Comparison of ENCODE assay signal across 17 mouse cellular contexts in genomic region chr8:95424682-95425081, GRCm38 (mm10). TPM values are rescaled to one million over a fixed set of nuclear protein-coding genes. Genes with fewer than 3 reads are reported as not detected.
A peak's percentile ranks its signal among the peaks of the same experiment; 100 is the strongest.
DNase-seq lines count a peak whose midpoint lies in the region; ATAC-seq and TF ChIP-seq lines count a peak whose summit lies in the region.
"Had no signal": no experiment of that assay in that cellular context is flagged by ENCODE, and none has a peak within 500 bp of the region (broad histone marks: within the 10 kb centered on the region; RNA-seq: fewer than 3 reads in every experiment).

No protein-coding gene starts in this region.

- H3K4me2 ChIP-seq in heart, embryonic 16.5 days (ENCODE audit: low read depth, low read length), result no peak overlapping the region
- peak overlapping the region; percentile 1; the same call in 1 of the 2 replicates for H3K4me2 ChIP-seq in liver, postnatal 0 days (ENCODE audit: low read depth, low read length)
- H3K4me2 ChIP-seq in midbrain, embryonic 15.5 days, result no peak overlapping the region
- H3K4me2 ChIP-seq: lung, embryonic 14.5 days had no signal

- H3K27ac ChIP-seq in heart, embryonic 16.5 days (ENCODE audit: low read length), result peak overlapping the region; percentile 73
- H3K27ac ChIP-seq in liver, postnatal 0 days (ENCODE audit: low read depth), result peak overlapping the region; percentile 69
- no peak overlapping the region for H3K27ac ChIP-seq in midbrain, embryonic 15.5 days
- H3K27ac ChIP-seq: embryonic facial prominence, embryonic 10.5 days; limb, embryonic 10.5 days had no signal

- ATAC-seq in heart, embryonic 16.5 days (replicated peaks; ENCODE audit: extremely low read depth, insufficient read depth, low FRiP score), result no peak
- ATAC-seq in liver, postnatal 0 days, result peak; percentile 95
- no peak for ATAC-seq in midbrain, embryonic 15.5 days (replicated peaks)

- TF ChIP-seq CTCF in liver, postnatal 0 days (IDR thresholded peaks at IDR 0.05; ENCODE audit: low read depth), result no peak

- H3K36me3 ChIP-seq in heart, embryonic 16.5 days (ENCODE audit: control insufficient read depth, insufficient read depth), result peaks cover 31% of the 10 kb centered on the region
- peaks cover 9% of the 10 kb centered on the region; the same call in 1 of the 2 replicates for H3K36me3 ChIP-seq in liver, postnatal 0 days (replicated peaks; ENCODE audit: insufficient read depth, low read length)
- H3K36me3 ChIP-seq in midbrain, embryonic 15.5 days (replicated peaks), result peaks cover 20% of the 10 kb centered on the region

- H3K9me3 ChIP-seq in heart, embryonic 16.5 days (replicated peaks; ENCODE audit: control insufficient read depth, low read length), result no peaks in the 10 kb centered on the region
- no peaks in the 10 kb centered on the region for H3K9me3 ChIP-seq in liver, postnatal 0 days (ENCODE audit: low read length)
- no peaks in the 10 kb centered on the region for H3K9me3 ChIP-seq in midbrain, embryonic 15.5 days
- H3K9me3 ChIP-seq: embryonic facial prominence, embryonic 10.5 days; limb, embryonic 10.5 days; megakaryocyte, embryonic 14.5 days had no signal

- H3K4me3 ChIP-seq in heart, embryonic 16.5 days (ENCODE audit: low read length), result no peak overlapping the region
- H3K4me3 ChIP-seq in liver, postnatal 0 days (ENCODE audit: low read depth, low read length), result no peak overlapping the region
- no peak overlapping the region for H3K4me3 ChIP-seq in midbrain, embryonic 15.5 days
- H3K4me3 ChIP-seq: embryonic facial prominence, embryonic 10.5 days; limb, embryonic 10.5 days; megakaryocyte, embryonic 14.5 days had no signal

- TF ChIP-seq EP300 in liver, postnatal 0 days (IDR thresholded peaks at IDR 0.05; ENCODE audit: low read depth), result peak; percentile 58; the same call in 1 of the 2 replicates

- no peaks in the 10 kb centered on the region for H3K27me3 ChIP-seq in heart, embryonic 16.5 days (ENCODE audit: control insufficient read depth, insufficient read depth, low read length)
- H3K27me3 ChIP-seq in liver, postnatal 0 days (ENCODE audit: insufficient read depth, low read length), result no peaks in the 10 kb centered on the region
- H3K27me3 ChIP-seq in midbrain, embryonic 15.5 days (replicated peaks), result no peaks in the 10 kb centered on the region
- H3K27me3 ChIP-seq: megakaryocyte, embryonic 14.5 days had no signal

- WGBS in heart, embryonic 16.5 days, result 72% methylated on average over 7 of the region's 7 CpGs
- WGBS in large intestine, adult 2 months, result 26% methylated on average over 7 of the region's 7 CpGs
- 57% methylated on average over 7 of the region's 7 CpGs for WGBS in liver, postnatal 0 days (ENCODE audit: insufficient replicate concordance)
- WGBS in midbrain, embryonic 15.5 days, result 93% methylated on average over 7 of the region's 7 CpGs

- H3K4me1 ChIP-seq in heart, embryonic 16.5 days (ENCODE audit: control insufficient read depth, insufficient read depth, low read length), result peaks cover 52% of the 10 kb centered on the region
- H3K4me1 ChIP-seq in liver, postnatal 0 days (ENCODE audit: insufficient read depth), result peaks cover 28% of the 10 kb centered on the region
- peaks cover 35% of the 10 kb centered on the region for H3K4me1 ChIP-seq in midbrain, embryonic 15.5 days

- DNase-seq in heart, adult 9 months (ENCODE audit: low spot score in 2 of 2), result no peak
- peak; percentile 52 for DNase-seq in NIH3T3 (ENCODE audit: low read depth)
- DNase-seq in large intestine, adult 2 months (ENCODE audit: low read depth, low spot score), result peak; percentile 83
- DNase-seq in liver, postnatal 0 days, result peak; percentile 41
- DNase-seq in embryo, embryonic 10 days (ENCODE audit: low spot score), result no peak
- DNase-seq: cerebellum, adult 18-20 months; cerebellum, postnatal 36 days; kidney, adult 8-10 months; kidney, postnatal 14 days; lung, embryonic 14.5 days; retina, postnatal 1 day; thymus, postnatal 14 days had no signal

- no peak overlapping the region for H3K9ac ChIP-seq in heart, embryonic 16.5 days (ENCODE audit: low read length)
- H3K9ac ChIP-seq in liver, postnatal 0 days (replicated peaks), result no peak overlapping the region
- H3K9ac ChIP-seq in midbrain, embryonic 15.5 days, result no peak overlapping the region
- H3K9ac ChIP-seq: lung, embryonic 14.5 days had no signal

RNA-seq across cellular contexts. Expression of gene Cfap20, which starts 10.0 kb away (rescaled TPM):
- polyA plus RNA-seq in heart, embryonic 16.5 days (2015; fragmentation: Nextera tagmentation; extraction: Ambion mirVana), result 155 and 167 TPM in 2 replicates
- polyA plus RNA-seq in large intestine, adult 2 months (2012; rRNA removed), result 31.0 and 33.0 TPM in 2 replicates
- polyA plus RNA-seq in liver, postnatal 0 days (2015; fragmentation: Nextera tagmentation; extraction: Ambion mirVana), result 30.4 and 33.1 TPM in 2 replicates
- polyA plus RNA-seq in midbrain, embryonic 15.5 days (2015; fragmentation: Nextera tagmentation; extraction: Ambion mirVana), result 120 and 121 TPM in 2 replicates

Comparison
In these comparisons a context has a peak if more than half of its experiments do, and no peak if none do; other contexts are left out.
1. DNase-seq: peak in NIH3T3 (single experiment), large intestine, adult 2 months (single experiment) and liver, postnatal 0 days (single experiment); none in heart, adult 9 months (0 of 2) and embryo, embryonic 10 days (single experiment).